Mouse (Mus musculus) regulatory T cell (primary cell): ENCODE measurements around the gene Cotl1.

ENCODE experiments used
- in situ Hi-C: fragments of 300-600 bp; cut with MboI, MseI; formaldehyde crosslinking; loops from one replicate; pipeline ENCODE4 v1.15.1; 2025; ENCODE audit warnings: high pct_unique_total_duplicates

The Cotl1 gene

DNA sequence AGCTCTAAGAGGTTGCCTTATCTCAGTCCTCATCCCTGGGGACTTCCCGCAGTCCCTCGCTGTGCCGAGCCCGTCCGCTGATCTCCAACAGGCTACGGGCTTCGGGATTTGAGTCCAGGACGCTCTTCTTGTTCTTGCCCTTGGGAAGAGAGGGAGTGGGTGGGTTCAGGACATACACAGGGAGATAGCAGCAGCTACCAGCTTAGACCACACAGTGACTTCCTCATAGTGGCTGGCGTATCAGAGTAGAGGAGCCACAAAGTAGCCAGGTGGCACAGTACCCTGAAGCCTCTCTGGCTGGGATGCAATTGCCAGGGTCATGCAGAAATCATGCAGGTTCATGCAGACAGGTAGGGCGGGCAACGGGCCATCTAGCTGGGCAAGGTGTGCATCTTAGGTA is 78.7 kb downstream of the Cotl1 start:
- in situ Hi-C loops: no loop called here
